Mouse (Mus musculus): ENCODE measurements at regions not wholly inside any gene's neighbourhood (a gene's known extent, or its start where the extent isn't known, plus 50 kb on each side); places are given as distances from the start of the nearest gene placed in this dataset.
"Not testable (repeated sequence)": the region's sequence is repeated elsewhere in the genome, so short reads cannot be mapped to it uniquely, and the experiment has no call there.

GRCm38 (mm10) chr12:113597163-113597562 is 53.5 kb downstream of the Adam6a start:
- DNase-seq, result not testable (repeated sequence)

- DNase-seq, result peak; percentile 40
Measured at GRCm38 (mm10) chr12:113610924-113611323, 67.2 kb downstream of the Adam6a start.

- DNase-seq, result not testable (repeated sequence)
Measured at GRCm38 (mm10) chr12:113625221-113625620, 81.5 kb downstream of the Adam6a start.

GRCm38 (mm10) chr12:113630803-113631202 is 87.1 kb downstream of the Adam6a start:
- DNase-seq, result not testable (repeated sequence)

All from liver (tissue).